Mouse (Mus musculus) bone marrow, adult 2 months (tissue): ENCODE measurements at regions not wholly inside any gene's neighbourhood (a gene's known extent, or its start where the extent isn't known, plus 50 kb on each side); places are given as distances from the start of the nearest gene placed in this dataset.

Experiments used
- CTCF ChIP-seq: fragments of 200-500 bp; IDR thresholded peaks from 2 replicates; pipeline ENCODE4 v1.5.1; 2011; ENCODE audit warnings: low read length, control low read depth; ENCODE audit not compliant: control insufficient read depth, insufficient read depth
- POLR2A ChIP-seq: fragments of 200-500 bp; IDR thresholded peaks from 2 replicates; pipeline ENCODE4 v1.6.1; 2011; ENCODE audit warnings: low read depth, mild to moderate bottlenecking, control low read depth, low read length, borderline replicate concordance; ENCODE audit not compliant: control insufficient read depth

DNA sequence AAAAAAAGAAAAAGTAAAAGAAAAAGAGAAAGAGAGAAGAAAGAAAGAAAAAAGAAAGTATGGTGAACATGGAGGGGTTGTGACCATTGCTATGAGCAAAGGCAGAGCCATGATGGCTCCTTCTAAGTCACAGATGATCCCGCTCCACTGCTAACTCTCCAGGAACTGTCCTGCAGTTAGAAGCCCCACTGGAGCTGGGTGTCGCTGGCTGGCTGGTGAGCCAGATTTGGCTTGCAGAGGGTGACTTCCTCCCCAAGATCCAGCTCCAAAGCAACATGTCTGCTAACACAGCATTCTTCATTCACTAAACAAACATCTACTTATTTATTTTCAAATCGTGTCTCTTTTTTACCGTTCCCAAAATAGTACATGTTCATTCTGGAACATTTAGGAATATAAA is 263.5 kb upstream of the 4930535I16Rik start:
- no peak for TF ChIP-seq POLR2A
- TF ChIP-seq CTCF = no peak
